Mouse (Mus musculus): ENCODE measurements around the gene Vkorc1l1. TPM values are rescaled to one million over a fixed set of nuclear protein-coding genes. Genes with fewer than 3 reads are reported as not detected.

The Vkorc1l1 gene
- total and polyA plus RNA-seq, 3 experiments, result 21.6 to 122 (median 90.2) TPM

- TF ChIP-seq TAL1 (conservative IDR thresholded peaks at IDR 0.05; ENCODE audit: low read depth, low read length), result peak; percentile 21; the same call in 1 of the 2 replicates
- no peak for TF ChIP-seq GATA1 (IDR thresholded peaks at IDR 0.05; ENCODE audit: borderline replicate concordance, low read length)
- H3K4me3 ChIP-seq (ENCODE audit: low read depth, low read length), result peak overlapping the region; percentile 24; the same call in 1 of the 2 replicates
- H3K4me1 ChIP-seq (ENCODE audit: insufficient read depth, low read depth, low read length), result peaks cover 67% of the 10 kb centered on the region
- peaks cover 93% of the 10 kb centered on the region for H3K36me3 ChIP-seq (replicated peaks)
- ATAC-seq (ENCODE audit: extremely low read depth, insufficient number of reproducible peaks, low FRiP score, poor library complexity, severe bottlenecking) (peak; percentile 43), DNase-seq (ENCODE audit: low spot score) (peak; percentile 46)
- H3K27me3 ChIP-seq (ENCODE audit: insufficient read depth, low read length), result no peaks in the 10 kb centered on the region
- H3K9me3 ChIP-seq (replicated peaks), result no peaks in the 10 kb centered on the region
These were observed 51.6 kb downstream of the Vkorc1l1 start for GRCm38 (mm10) chr5:129993374-129993773.

- Histone ChIP-seq H3K9me3 (replicated peaks) (no peaks in the 10 kb centered on the region), H3K4me3 (ENCODE audit: low read depth, low read length) (no peak overlapping the region), H3K27me3 (ENCODE audit: insufficient read depth, low read length) (no peaks in the 10 kb centered on the region), H3K4me1 (ENCODE audit: insufficient read depth, low read depth, low read length) (peaks cover 76% of the 10 kb centered on the region), H3K36me3 (replicated peaks) (peaks cover 93% of the 10 kb centered on the region)
- no peak for TF ChIP-seq GATA2 (IDR thresholded peaks at IDR 0.05; ENCODE audit: borderline replicate concordance, low read depth, low read length)
- TF ChIP-seq TAL1 (conservative IDR thresholded peaks at IDR 0.05; ENCODE audit: low read depth, low read length), result no peak
- TF ChIP-seq CTCF (IDR thresholded peaks at IDR 0.05; ENCODE audit: low read depth, low read length), result no peak
- no peak for TF ChIP-seq POLR2AphosphoS5 (IDR thresholded peaks at IDR 0.05; ENCODE audit: insufficient replicate concordance, low read depth, low read length)
- TF ChIP-seq GATA1 (IDR thresholded peaks at IDR 0.05; ENCODE audit: borderline replicate concordance, low read length), result no peak
- DNase-seq (ENCODE audit: low spot score) (no peak), ATAC-seq (ENCODE audit: extremely low read depth, insufficient number of reproducible peaks, low FRiP score, poor library complexity, severe bottlenecking) (no peak)
These were observed 53.2 kb downstream of the Vkorc1l1 start for GRCm38 (mm10) chr5:129994989-129995388.

DNA sequence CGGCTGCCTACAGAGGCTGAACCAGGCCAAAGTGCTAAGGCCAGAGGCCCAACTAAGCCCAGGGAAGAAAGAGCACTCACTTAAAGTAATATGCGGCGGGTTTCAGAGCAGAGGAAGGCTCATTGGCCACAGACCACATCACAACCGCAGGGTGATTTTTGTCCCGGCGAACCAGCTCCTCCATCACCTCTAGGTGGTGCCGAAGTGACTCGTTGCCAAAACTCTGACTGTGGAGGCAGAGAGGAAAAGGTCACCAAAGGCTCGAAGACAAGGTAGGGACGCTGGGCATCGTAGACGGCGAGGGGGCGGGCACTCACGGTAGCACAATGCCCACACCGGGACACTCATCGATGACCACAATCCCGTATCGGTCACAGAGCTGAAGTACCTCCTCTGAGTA, 55.9 kb downstream of the Vkorc1l1 start:
- Histone ChIP-seq H3K27me3 (ENCODE audit: insufficient read depth, low read length) (no peaks in the 10 kb centered on the region), H3K4me3 (ENCODE audit: low read depth, low read length) (peak overlapping the region; percentile 35; the same call in 1 of the 2 replicates), H3K9me3 (replicated peaks) (no peaks in the 10 kb centered on the region), H3K4me1 (ENCODE audit: insufficient read depth, low read depth, low read length) (peaks cover 74% of the 10 kb centered on the region), H3K36me3 (replicated peaks) (peaks cover 87% of the 10 kb centered on the region)
- no peak for TF ChIP-seq GATA1 (IDR thresholded peaks at IDR 0.05; ENCODE audit: borderline replicate concordance, low read length)
- no peak for TF ChIP-seq POLR2AphosphoS5 (IDR thresholded peaks at IDR 0.05; ENCODE audit: insufficient replicate concordance, low read depth, low read length)
- TF ChIP-seq TAL1 (conservative IDR thresholded peaks at IDR 0.05; ENCODE audit: low read depth, low read length), result no peak
- no peak for TF ChIP-seq GATA2 (IDR thresholded peaks at IDR 0.05; ENCODE audit: borderline replicate concordance, low read depth, low read length)
- no peak for TF ChIP-seq CTCF (IDR thresholded peaks at IDR 0.05; ENCODE audit: low read depth, low read length)
- ATAC-seq (ENCODE audit: extremely low read depth, insufficient number of reproducible peaks, low FRiP score, poor library complexity, severe bottlenecking) (no peak), DNase-seq (ENCODE audit: low spot score) (no peak)

GRCm38 (mm10) chr5:129999097-129999496, 57.3 kb downstream of the Vkorc1l1 start:
- H3K36me3 ChIP-seq (replicated peaks), result peaks cover 73% of the 10 kb centered on the region
- DNase-seq (ENCODE audit: low spot score) (peak; percentile 65), ATAC-seq (ENCODE audit: extremely low read depth, insufficient number of reproducible peaks, low FRiP score, poor library complexity, severe bottlenecking) (no peak)
- H3K9me3 ChIP-seq (replicated peaks), result no peaks in the 10 kb centered on the region
- H3K27me3 ChIP-seq (ENCODE audit: insufficient read depth, low read length), result no peaks in the 10 kb centered on the region
- peak; percentile 74 for TF ChIP-seq CTCF (IDR thresholded peaks at IDR 0.05; ENCODE audit: low read depth, low read length)
- TF ChIP-seq GATA1 (IDR thresholded peaks at IDR 0.05; ENCODE audit: borderline replicate concordance, low read length), result no peak
- peaks cover 69% of the 10 kb centered on the region for H3K4me1 ChIP-seq (ENCODE audit: insufficient read depth, low read depth, low read length)
- H3K4me3 ChIP-seq (ENCODE audit: low read depth, low read length), result no peak overlapping the region

GRCm38 (mm10) chr5:130000735-130001134, 59.0 kb downstream of the Vkorc1l1 start:
- no peak for TF ChIP-seq GATA1 (IDR thresholded peaks at IDR 0.05; ENCODE audit: borderline replicate concordance, low read length)
- no peak for TF ChIP-seq GATA2 (IDR thresholded peaks at IDR 0.05; ENCODE audit: borderline replicate concordance, low read depth, low read length)
- no peak for TF ChIP-seq TAL1 (conservative IDR thresholded peaks at IDR 0.05; ENCODE audit: low read depth, low read length)
- no peak for TF ChIP-seq CTCF (IDR thresholded peaks at IDR 0.05; ENCODE audit: low read depth, low read length)
- TF ChIP-seq POLR2AphosphoS5 (IDR thresholded peaks at IDR 0.05; ENCODE audit: insufficient replicate concordance, low read depth, low read length), result no peak
- ATAC-seq (ENCODE audit: extremely low read depth, insufficient number of reproducible peaks, low FRiP score, poor library complexity, severe bottlenecking) (peak; percentile 12; the same call in 1 of the 2 replicates), DNase-seq (ENCODE audit: low spot score) (no peak)
- Histone ChIP-seq H3K36me3 (replicated peaks) (peaks cover 59% of the 10 kb centered on the region), H3K4me1 (ENCODE audit: insufficient read depth, low read depth, low read length) (peaks cover 56% of the 10 kb centered on the region), H3K9me3 (replicated peaks) (peaks cover 5% of the 10 kb centered on the region), H3K4me3 (ENCODE audit: low read depth, low read length) (peak overlapping the region; percentile 81; the same call in 1 of the 2 replicates), H3K27me3 (ENCODE audit: insufficient read depth, low read length) (no peaks in the 10 kb centered on the region)

GRCm38 (mm10) chr5:130001356-130001987, 59.7 kb downstream of the Vkorc1l1 start:
- Histone ChIP-seq H3K4me1 (ENCODE audit: insufficient read depth, low read depth, low read length) (peaks cover 56% of the 10 kb centered on the region), H3K4me3 (ENCODE audit: low read depth, low read length) (peak overlapping the region; percentile 81), H3K9me3 (replicated peaks) (peaks cover 5% of the 10 kb centered on the region), H3K36me3 (replicated peaks) (peaks cover 51% of the 10 kb centered on the region), H3K27me3 (ENCODE audit: insufficient read depth, low read length) (no peaks in the 10 kb centered on the region)
- TF ChIP-seq POLR2AphosphoS5 (IDR thresholded peaks at IDR 0.05; ENCODE audit: insufficient replicate concordance, low read depth, low read length) (no peak), GATA1 (IDR thresholded peaks at IDR 0.05; ENCODE audit: borderline replicate concordance, low read length) (no peak), TAL1 (conservative IDR thresholded peaks at IDR 0.05; ENCODE audit: low read depth, low read length) (no peak), GATA2 (IDR thresholded peaks at IDR 0.05; ENCODE audit: borderline replicate concordance, low read depth, low read length) (no peak), CTCF (IDR thresholded peaks at IDR 0.05; ENCODE audit: low read depth, low read length) (no peak)
- DNase-seq (ENCODE audit: low spot score), result peak; percentile 54
- peak; percentile 22; the same call in 1 of the 2 replicates for ATAC-seq (ENCODE audit: extremely low read depth, insufficient number of reproducible peaks, low FRiP score, poor library complexity, severe bottlenecking)

All from G1E (cell line).